Mouse (Mus musculus) E14TG2a.4 (cell line): Measurements from ENCODE around the gene Plppr2.

Source experiments
- CTCF ChIP-seq: conservative IDR thresholded peaks from 2 replicates; pipeline ENCODE4 v1.5.1; 2014; ENCODE audit warnings: low read length
- NANOG ChIP-seq: IDR thresholded peaks from 2 replicates; pipeline ENCODE4 v1.6.1; 2014; ENCODE audit warnings: borderline replicate concordance, low read length, mixed read lengths

GRCm38 (mm10) chr9:21924099-21924493 is 12.7 kb upstream of the Plppr2 start:
- TF ChIP-seq CTCF: no peak
- no peak for TF ChIP-seq NANOG
